Mouse (Mus musculus) liver, adult 2 months (tissue): ENCODE measurements around the gene Grin3b. TPM values are rescaled to one million over a fixed set of nuclear protein-coding genes. Genes with fewer than 3 reads are reported as not detected.

Experiments used
- DNase-seq: peaks from one replicate; pipeline ENCODE4 v3.0.0-alpha.2; 2011; ENCODE audit warnings: low read depth, low spot score; ENCODE audit errors: extremely low read depth
- H3K27ac ChIP-seq: fragments of 200-500 bp; replicated peaks from 2 replicates; pipeline ENCODE4 v1.5.1; 2012; ENCODE audit warnings: low read depth, mild to moderate bottlenecking, control low read depth, inconsistent platforms, low read length; ENCODE audit not compliant: insufficient read depth
- H3K27me3 ChIP-seq: fragments of 200-500 bp; 2 replicates; pipeline ENCODE4 v1.6.1; 2012; ENCODE audit warnings: mild to moderate bottlenecking, moderate library complexity, low read length, inconsistent platforms; ENCODE audit not compliant: control insufficient read depth, insufficient read depth
- H3K36me3 ChIP-seq: fragments of 200-500 bp; 2 replicates; pipeline ENCODE4 v1.6.1; 2012; ENCODE audit warnings: low read length, inconsistent platforms; ENCODE audit not compliant: control insufficient read depth, insufficient read depth
- H3K4me1 ChIP-seq: fragments of 200-500 bp; 2 replicates; pipeline ENCODE4 v1.6.1; 2011; ENCODE audit warnings: low read length; ENCODE audit not compliant: control insufficient read depth, insufficient read depth
- H3K4me3 ChIP-seq: fragments of 200-500 bp; 2 replicates; pipeline ENCODE4 v1.5.1; 2011; ENCODE audit warnings: low read depth, mild to moderate bottlenecking, control low read depth, low read length, moderate library complexity; ENCODE audit not compliant: insufficient read depth
- H3K79me2 ChIP-seq: fragments of 200-500 bp; 2 replicates; pipeline ENCODE4 v1.6.1; 2012; ENCODE audit warnings: inconsistent platforms, mild to moderate bottlenecking, low read length, moderate library complexity; ENCODE audit not compliant: control insufficient read depth, insufficient read depth
- H3K9ac ChIP-seq: fragments of 200-500 bp; 2 replicates; pipeline ENCODE4 v1.6.1; 2012; ENCODE audit warnings: low read depth, mild to moderate bottlenecking, control low read depth, inconsistent platforms, low read length
- CTCF ChIP-seq: fragments of 200-500 bp; IDR thresholded peaks from 2 replicates; pipeline ENCODE4 v1.5.1; 2011; ENCODE audit warnings: low read depth, low read length, control low read depth
- POLR2A ChIP-seq: fragments of 200-500 bp; IDR thresholded peaks from 2 replicates; pipeline ENCODE4 v1.6.1; 2011; ENCODE audit warnings: low read length, control low read depth; ENCODE audit not compliant: insufficient read depth; ENCODE audit errors: extremely low read depth
- WGBS: fragments of 180-500 bp; shearing (Covaris S2); methylation state at CpG from one replicate; pipeline ENCODE4 v1.1.7; 2018; 5-methylcytosine and 5-hydroxymethylcytosine counted together
- polyA plus RNA-seq: library from polyadenylated mRNA; depleted of rRNA; stranded (reverse); fragments of >200 nt; gene quantifications from 2 replicates; pipeline ENCODE4 v1.2.3, GENCODE M21; 2012
- total RNA-seq: library from RNA; depleted of rRNA; stranded (reverse); fragments of >200 nt; gene quantifications from 2 replicates; pipeline ENCODE4 v1.2.3, GENCODE M21; 2014

Grin3b gene
- total and polyA plus RNA-seq, 2 experiments, result 0.18 to 0.45 TPM

DNA sequence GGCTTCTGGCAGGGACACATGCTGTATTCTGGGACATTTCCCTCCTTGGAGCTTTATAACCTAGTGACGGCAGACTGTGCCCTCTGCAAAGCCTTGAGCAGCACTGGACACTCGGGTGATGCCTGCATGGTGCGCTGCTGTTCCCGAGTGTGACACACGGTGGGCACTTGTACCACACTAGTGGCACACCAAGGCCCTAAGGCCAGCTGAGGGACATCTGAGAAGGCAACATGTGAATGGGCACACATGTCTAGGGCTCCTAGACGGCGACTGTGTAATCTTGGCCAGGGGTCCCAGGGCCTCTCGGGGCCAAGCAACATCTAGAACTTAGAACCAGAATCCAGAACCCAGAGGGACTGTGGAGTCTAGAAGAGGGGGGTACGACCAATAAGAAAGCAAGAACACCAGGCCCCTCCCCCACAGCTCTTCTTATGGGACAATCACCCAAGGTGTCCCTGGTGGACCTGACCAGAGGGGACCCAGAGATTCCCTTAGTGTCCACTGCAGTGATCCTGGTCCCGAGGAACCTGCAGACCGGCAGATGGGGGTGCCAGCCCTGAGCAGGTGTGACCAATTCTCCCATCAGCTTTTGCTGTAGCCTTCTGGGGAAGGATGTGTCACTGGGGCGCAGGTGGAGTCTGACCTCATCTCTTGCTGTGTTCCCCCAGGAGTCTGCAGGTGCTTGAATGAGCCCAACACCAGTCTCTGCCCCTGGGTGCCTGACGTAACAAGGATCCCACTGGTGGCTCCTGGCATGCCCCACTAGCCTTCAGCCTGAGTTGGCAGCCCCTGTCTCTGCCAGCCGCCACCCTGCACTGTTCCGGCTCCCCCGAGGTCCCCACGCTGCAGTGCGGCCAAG, 40.3 kb upstream of the Grin3b start:
- H3K27ac ChIP-seq, result no peak overlapping the region
- no peak for DNase-seq
- TF ChIP-seq CTCF, result no peak
- no peak for TF ChIP-seq POLR2A
- H3K27me3 ChIP-seq, result no peaks in the 10 kb centered on the region
- peaks cover 24% of the 10 kb centered on the region for H3K4me1 ChIP-seq
- no peak overlapping the region for H3K4me3 ChIP-seq
- no peak overlapping the region for H3K9ac ChIP-seq
- H3K79me2 ChIP-seq, result no peaks in the 10 kb centered on the region
- H3K36me3 ChIP-seq, result no peaks in the 10 kb centered on the region
- 90% methylated on average over 18 of the region's 18 CpGs for WGBS

DNA sequence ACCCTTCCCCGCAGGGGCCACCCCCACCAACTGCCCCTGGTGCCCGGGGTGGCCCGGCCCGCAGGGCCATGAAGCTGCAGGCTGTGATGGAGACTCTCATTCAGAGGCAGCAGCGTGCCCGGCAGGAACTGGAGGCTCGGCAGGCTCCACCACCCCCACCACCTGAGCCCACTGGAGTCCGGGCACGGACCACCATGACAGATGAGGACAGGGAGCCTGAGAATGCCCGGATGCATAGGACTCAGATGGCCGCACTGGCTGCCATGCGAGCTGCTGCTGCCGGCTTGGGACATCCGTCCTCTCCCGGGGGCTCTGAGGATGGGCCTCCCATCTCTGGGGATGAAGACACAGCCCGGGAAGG, 39.7 kb upstream of the Grin3b start:
- H3K4me1 ChIP-seq, result peaks cover 25% of the 10 kb centered on the region

DNA sequence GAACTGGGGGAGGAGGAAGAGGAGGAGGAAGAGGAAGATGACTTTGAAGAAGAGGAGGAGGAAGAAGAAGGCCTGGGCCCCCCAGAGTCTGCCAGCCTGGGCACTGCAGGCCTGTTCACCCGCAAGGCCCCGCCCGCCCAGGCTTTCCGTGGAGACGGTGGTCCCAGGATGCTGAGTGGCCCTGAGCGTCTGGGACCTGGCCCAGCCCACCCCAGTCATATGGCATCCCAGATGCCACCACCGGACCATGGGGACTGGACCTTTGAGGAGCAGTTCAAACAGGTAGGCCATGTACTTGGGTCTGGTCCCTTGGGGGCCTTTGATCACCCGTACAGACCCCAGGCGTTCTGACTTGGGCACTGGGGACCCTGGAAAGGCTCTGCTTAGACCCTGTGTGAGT, 38.7 kb upstream of the Grin3b start:
- peaks cover 29% of the 10 kb centered on the region for H3K4me1 ChIP-seq
- no peak for TF ChIP-seq CTCF
- no peak for TF ChIP-seq POLR2A
- WGBS, result 96% methylated on average over 9 of the region's 9 CpGs
- H3K27ac ChIP-seq, result no peak overlapping the region
- no peaks in the 10 kb centered on the region for H3K27me3 ChIP-seq
- no peak overlapping the region for H3K4me3 ChIP-seq
- no peak for DNase-seq
- H3K79me2 ChIP-seq, result no peaks in the 10 kb centered on the region
- H3K36me3 ChIP-seq, result no peaks in the 10 kb centered on the region
- no peak overlapping the region for H3K9ac ChIP-seq

More for the DNA sequence above, 39.7 kb upstream of the Grin3b start:
- no peak for DNase-seq
- no peak for TF ChIP-seq CTCF
- TF ChIP-seq POLR2A, result no peak
- H3K79me2 ChIP-seq, result no peaks in the 10 kb centered on the region
- no peaks in the 10 kb centered on the region for H3K36me3 ChIP-seq
- H3K27ac ChIP-seq, result no peak overlapping the region
- no peak overlapping the region for H3K4me3 ChIP-seq
- no peaks in the 10 kb centered on the region for H3K27me3 ChIP-seq
- no peak overlapping the region for H3K9ac ChIP-seq
- WGBS, result 98% methylated on average over 16 of the region's 16 CpGs

DNA sequence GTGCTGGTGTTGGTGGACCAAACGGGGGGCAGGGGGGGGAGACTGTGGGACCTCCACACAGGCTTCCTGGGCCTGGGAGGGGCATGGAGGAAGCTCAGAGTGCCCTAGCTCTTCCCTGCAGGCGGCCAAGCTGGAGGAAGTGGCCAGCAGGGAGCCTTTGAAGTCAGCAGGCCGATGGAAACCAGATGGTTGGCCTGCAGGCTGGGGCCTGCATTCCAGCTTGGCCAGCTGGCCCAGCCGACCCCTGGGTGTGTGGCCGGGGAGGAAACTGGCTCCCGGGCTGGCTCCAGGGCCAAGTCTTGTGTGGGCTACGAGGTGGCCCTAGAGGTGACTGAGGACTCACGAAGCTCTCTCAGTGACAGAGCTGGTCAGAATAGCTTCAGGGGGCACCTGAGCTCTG, 37.8 kb upstream of the Grin3b start:
- Histone ChIP-seq H3K27ac (no peak overlapping the region), H3K4me3 (no peak overlapping the region), H3K4me1 (peaks cover 34% of the 10 kb centered on the region), H3K79me2 (no peaks in the 10 kb centered on the region), H3K9ac (no peak overlapping the region), H3K36me3 (no peaks in the 10 kb centered on the region), H3K27me3 (no peaks in the 10 kb centered on the region)
- whole genome bisulfite sequencing, result 42% methylated on average over 8 of the region's 8 CpGs
- DNase-seq, result no peak
- TF ChIP-seq CTCF, result no peak
- no peak for TF ChIP-seq POLR2A

DNA sequence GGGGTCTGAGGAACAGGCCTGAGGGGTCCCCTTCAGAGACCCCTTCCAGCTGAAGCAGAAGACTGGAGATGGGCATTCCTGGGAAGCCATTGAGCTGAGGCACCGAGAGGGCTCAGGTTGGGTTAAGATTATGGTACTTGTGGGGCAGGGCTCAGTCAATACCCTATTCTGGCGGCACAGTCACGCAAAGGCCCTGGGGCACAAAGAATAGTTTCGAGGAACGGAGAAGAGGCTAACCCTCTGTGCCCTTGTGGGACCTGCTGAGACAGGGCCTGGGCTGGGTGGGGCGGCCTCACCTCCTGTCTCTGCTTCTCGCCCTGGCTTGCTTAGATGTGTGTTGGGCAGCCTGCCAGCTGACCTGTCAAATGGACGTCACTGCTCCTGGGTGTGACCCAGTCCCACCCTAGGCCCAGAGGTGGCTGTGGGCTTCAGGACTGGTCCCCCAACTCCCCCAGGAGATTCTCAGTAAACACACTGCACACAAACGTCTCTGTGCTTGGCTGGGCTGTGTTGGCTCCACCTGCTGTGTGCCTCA, 37.3 kb upstream of the Grin3b start:
- 60% methylated on average over 9 of the region's 9 CpGs for WGBS
- Histone ChIP-seq H3K27me3 (no peaks in the 10 kb centered on the region), H3K79me2 (no peaks in the 10 kb centered on the region; the same call in 1 of the 2 replicates), H3K4me1 (peaks cover 35% of the 10 kb centered on the region), H3K4me3 (no peak overlapping the region), H3K9ac (no peak overlapping the region), H3K27ac (no peak overlapping the region), H3K36me3 (no peaks in the 10 kb centered on the region)
- no peak for DNase-seq
- no peak for TF ChIP-seq POLR2A
- TF ChIP-seq CTCF, result no peak

DNA sequence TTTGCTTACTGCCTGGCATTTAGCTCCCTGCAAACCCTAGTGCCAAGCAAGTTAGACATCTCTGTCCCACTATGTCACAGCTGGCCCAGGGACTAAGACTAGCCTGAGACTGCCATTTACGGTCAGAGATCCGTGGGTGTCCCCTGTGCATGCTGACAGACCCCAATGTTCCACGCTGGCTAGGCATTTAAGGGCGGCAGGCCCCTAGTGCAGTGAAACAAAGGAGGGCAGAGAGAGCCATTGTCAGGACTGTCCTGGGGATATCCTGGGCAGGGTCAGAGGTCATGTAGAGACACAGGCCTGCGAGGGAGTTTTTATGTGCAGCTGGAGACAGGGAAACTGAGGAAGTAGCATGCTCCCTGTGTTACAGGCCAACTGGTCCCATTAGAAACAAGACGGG, 36.7 kb upstream of the Grin3b start:
- Histone ChIP-seq H3K4me3 (no peak overlapping the region), H3K9ac (no peak overlapping the region), H3K36me3 (no peaks in the 10 kb centered on the region), H3K4me1 (peaks cover 31% of the 10 kb centered on the region), H3K79me2 (no peaks in the 10 kb centered on the region; the same call in 1 of the 2 replicates), H3K27me3 (no peaks in the 10 kb centered on the region), H3K27ac (no peak overlapping the region)
- 40% methylated on average over 6 of the region's 6 CpGs for WGBS
- no peak for DNase-seq
- TF ChIP-seq POLR2A (no peak), CTCF (no peak)
